Mouse (Mus musculus): ENCODE results near the gene Plekhg2.

GRCm38 (mm10) chr7:28375176-28375921 is 3.0 kb upstream of the Plekhg2 start:
- TF ChIP-seq POLR2AphosphoS5 (IDR thresholded peaks at IDR 0.05; ENCODE audit: insufficient replicate concordance, low read depth, low read length) (no peak), CTCF (IDR thresholded peaks at IDR 0.05; ENCODE audit: low read depth, low read length) (no peak), GATA1 (IDR thresholded peaks at IDR 0.05; ENCODE audit: borderline replicate concordance, low read length) (no peak)

Data from G1E (cell line).